ENCODE assay signal across 14 mouse cellular contexts in genomic region chr4:136451564-136451963, GRCm38 (mm10). TPM values are rescaled to one million over a fixed set of nuclear protein-coding genes. Genes with fewer than 3 reads are reported as not detected.
A peak's percentile ranks its signal among the peaks of the same experiment; 100 is the strongest.
DNase-seq lines count a peak whose midpoint lies in the region; ATAC-seq and TF ChIP-seq lines count a peak whose summit lies in the region.
"Had no signal": no experiment of that assay in that cellular context is flagged by ENCODE, and none has a peak within 500 bp of the region (broad histone marks: within the 10 kb centered on the region; RNA-seq: fewer than 3 reads in every experiment).

No protein-coding gene starts in this region.

- H3K4me2 ChIP-seq in neural tube, embryonic 11.5 days (ENCODE audit: low read depth): no peak overlapping the region
- no peak overlapping the region for H3K4me2 ChIP-seq in neural tube, embryonic 15.5 days
- no peak overlapping the region for H3K4me2 ChIP-seq in liver, embryonic 12.5 days
- H3K4me2 ChIP-seq: embryonic facial prominence, embryonic 13.5 days had no signal

- no peaks in the 10 kb centered on the region for H3K9me3 ChIP-seq in neural tube, embryonic 11.5 days (ENCODE audit: control insufficient read depth, low read length)
- H3K9me3 ChIP-seq in neural tube, embryonic 15.5 days (replicated peaks): no peaks in the 10 kb centered on the region
- no peaks in the 10 kb centered on the region for H3K9me3 ChIP-seq in liver, embryonic 12.5 days (replicated peaks)
- H3K9me3 ChIP-seq in embryonic facial prominence, embryonic 10.5 days: no peaks in the 10 kb centered on the region
- H3K9me3 ChIP-seq: embryonic facial prominence, embryonic 13.5 days; G1E had no signal

- H3K27ac ChIP-seq in neural tube, embryonic 11.5 days (ENCODE audit: low read depth, low read length): no peak overlapping the region
- H3K27ac ChIP-seq in neural tube, embryonic 15.5 days (replicated peaks): no peak overlapping the region
- H3K27ac ChIP-seq in kidney, adult 2 months (ENCODE audit: insufficient read depth, low read depth, low read length): no peak overlapping the region
- H3K27ac ChIP-seq in liver, embryonic 12.5 days: 0 out of 2 replicates have a peak overlapping the region, but pooled peaks have one; percentile 25
- no peak overlapping the region for H3K27ac ChIP-seq in embryonic facial prominence, embryonic 10.5 days (replicated peaks)
- H3K27ac ChIP-seq: embryonic facial prominence, embryonic 13.5 days had no signal

- no peak overlapping the region for H3K4me3 ChIP-seq in neural tube, embryonic 11.5 days (ENCODE audit: low read depth, low read length)
- no peak overlapping the region for H3K4me3 ChIP-seq in neural tube, embryonic 15.5 days (replicated peaks)
- H3K4me3 ChIP-seq in kidney, adult 2 months (ENCODE audit: insufficient read depth, low read depth, low read length): no peak overlapping the region
- H3K4me3 ChIP-seq in liver, embryonic 12.5 days: no peak overlapping the region
- H3K4me3 ChIP-seq in embryonic facial prominence, embryonic 10.5 days: no peak overlapping the region
- H3K4me3 ChIP-seq: embryonic facial prominence, embryonic 13.5 days had no signal

- H3K27me3 ChIP-seq in neural tube, embryonic 11.5 days (ENCODE audit: control insufficient read depth, insufficient read depth, low read length): no peaks in the 10 kb centered on the region
- no peaks in the 10 kb centered on the region for H3K27me3 ChIP-seq in neural tube, embryonic 15.5 days (replicated peaks)
- no peaks in the 10 kb centered on the region for H3K27me3 ChIP-seq in kidney, adult 2 months (replicated peaks; ENCODE audit: control insufficient read depth, insufficient read depth, low read length)
- H3K27me3 ChIP-seq in liver, embryonic 12.5 days (replicated peaks): no peaks in the 10 kb centered on the region
- H3K27me3 ChIP-seq in embryonic facial prominence, embryonic 10.5 days (replicated peaks; ENCODE audit: low read depth, poor library complexity, severe bottlenecking): no peaks in the 10 kb centered on the region
- H3K27me3 ChIP-seq: embryonic facial prominence, embryonic 13.5 days had no signal

- WGBS in neural tube, embryonic 11.5 days: 10% methylated on average over 5 of the region's 6 CpGs
- WGBS in neural tube, embryonic 15.5 days: 6% methylated on average over 5 of the region's 6 CpGs
- WGBS in kidney, adult 2 months: 7% methylated on average over 6 of the region's 6 CpGs
- 9% methylated on average over 6 of the region's 6 CpGs for WGBS in liver, embryonic 12.5 days (ENCODE audit: insufficient replicate concordance)
- 36% methylated on average over 6 of the region's 6 CpGs for WGBS in embryonic facial prominence, embryonic 10.5 days

- no peak for TF ChIP-seq CTCF in kidney, adult 2 months (conservative IDR thresholded peaks at IDR 0.05; ENCODE audit: insufficient read depth, insufficient read length, low read depth, low read length)

- DNase-seq in neural tube, embryonic 11.5 days (ENCODE audit: low spot score): peak; percentile 55
- peak; percentile 50 for DNase-seq in kidney, adult 2 months
- peak; percentile 82 for DNase-seq in yolk sac, embryonic 10.5 days (ENCODE audit: low spot score)
- no peak for DNase-seq in embryonic facial prominence, embryonic 10.5 days (ENCODE audit: low spot score)
- no peak for DNase-seq in adrenal gland, postnatal 36 days
- DNase-seq: adrenal gland, adult 8-10 months; cerebellum, adult 11-12 months had no signal

- H3K36me3 ChIP-seq in neural tube, embryonic 11.5 days (ENCODE audit: control insufficient read depth, insufficient read depth, low read length): no peaks in the 10 kb centered on the region
- no peaks in the 10 kb centered on the region for H3K36me3 ChIP-seq in neural tube, embryonic 15.5 days
- no peaks in the 10 kb centered on the region for H3K36me3 ChIP-seq in kidney, adult 2 months (ENCODE audit: control insufficient read depth, insufficient read depth, low read length)
- no peaks in the 10 kb centered on the region for H3K36me3 ChIP-seq in liver, embryonic 12.5 days
- H3K36me3 ChIP-seq in embryonic facial prominence, embryonic 10.5 days (replicated peaks): no peaks in the 10 kb centered on the region
- H3K36me3 ChIP-seq: embryonic facial prominence, embryonic 13.5 days; G1E had no signal

- no peak for TF ChIP-seq POLR2A in kidney, adult 2 months (IDR thresholded peaks at IDR 0.05; ENCODE audit: low read depth, low read length)

- no peaks in the 10 kb centered on the region for H3K4me1 ChIP-seq in neural tube, embryonic 11.5 days (ENCODE audit: control insufficient read depth, insufficient read depth, low read length)
- peaks cover 10% of the 10 kb centered on the region for H3K4me1 ChIP-seq in neural tube, embryonic 15.5 days
- no peaks in the 10 kb centered on the region for H3K4me1 ChIP-seq in kidney, adult 2 months (ENCODE audit: control insufficient read depth, insufficient read depth, low read length)
- peaks cover 14% of the 10 kb centered on the region for H3K4me1 ChIP-seq in liver, embryonic 12.5 days
- peaks cover 7% of the 10 kb centered on the region for H3K4me1 ChIP-seq in embryonic facial prominence, embryonic 10.5 days

- no peak overlapping the region for H3K9ac ChIP-seq in neural tube, embryonic 11.5 days (ENCODE audit: low read length)
- no peak overlapping the region for H3K9ac ChIP-seq in neural tube, embryonic 15.5 days (replicated peaks)
- no peak overlapping the region for H3K9ac ChIP-seq in liver, embryonic 12.5 days
- H3K9ac ChIP-seq: embryonic facial prominence, embryonic 13.5 days had no signal

- no peak for ATAC-seq in neural tube, embryonic 11.5 days (ENCODE audit: insufficient read depth, low FRiP score, low TSS enrichment)
- ATAC-seq in neural tube, embryonic 15.5 days (ENCODE audit: low FRiP score): no peak
- ATAC-seq in liver, embryonic 12.5 days: peak; percentile 40; the same call in 1 of the 2 replicates
- ATAC-seq: lung, postnatal 0 days had no signal

RNA-seq across cellular contexts. Expression of gene 6030445D17Rik, which starts 10.5 kb away (rescaled TPM):
- 0.13 TPM in 1 of 2 replicates, not detected in the other for polyA plus RNA-seq in neural tube, embryonic 11.5 days (2014; fragmentation: Nextera tagmentation; extraction: Ambion mirVana)
- 0.19 and 0.47 TPM in 2 replicates for polyA plus RNA-seq in neural tube, embryonic 15.5 days (2015; fragmentation: Nextera tagmentation; extraction: Ambion mirVana)
- 0.30 and 0.31 TPM in 2 replicates for polyA plus RNA-seq in kidney, adult 2 months (2012; rRNA removed)
- polyA plus RNA-seq in liver, embryonic 12.5 days (2016; fragmentation: Nextera tagmentation; extraction: Ambion mirVana): 0.10 TPM in 1 of 2 replicates, not detected in the other
- polyA plus RNA-seq in embryonic facial prominence, embryonic 10.5 days (2016; fragmentation: Nextera tagmentation; extraction: Ambion mirVana): 0.14 TPM in 1 of 2 replicates, not detected in the other
- under 1 TPM; 0.26 to 0.53 TPM for total RNA-seq in adrenal gland, postnatal 36 days (2021)
- total RNA-seq: G1E had no signal
- polyA plus RNA-seq: G1E had no signal

RNA-seq across cellular contexts. Expression of gene Luzp1, which starts 18.0 kb away (rescaled TPM):
- 79.9 and 95.7 TPM in 2 replicates for polyA plus RNA-seq in neural tube, embryonic 11.5 days (2014; fragmentation: Nextera tagmentation; extraction: Ambion mirVana)
- polyA plus RNA-seq in neural tube, embryonic 15.5 days (2015; fragmentation: Nextera tagmentation; extraction: Ambion mirVana): 60.1 and 73.0 TPM in 2 replicates
- 12.5 and 13.2 TPM in 2 replicates for polyA plus RNA-seq in kidney, adult 2 months (2012; rRNA removed)
- polyA plus RNA-seq in liver, embryonic 12.5 days (2016; fragmentation: Nextera tagmentation; extraction: Ambion mirVana): 25.6 and 25.7 TPM in 2 replicates
- polyA plus RNA-seq in embryonic facial prominence, embryonic 10.5 days (2016; fragmentation: Nextera tagmentation; extraction: Ambion mirVana): 150 and 158 TPM in 2 replicates
- 10 to 100 TPM; 30.7 to 35.7 TPM for total RNA-seq in adrenal gland, postnatal 36 days (2021)
- polyA plus RNA-seq: G1E had no signal

RNA-seq across cellular contexts. Expression of gene Htr1d, which starts 28.2 kb away (rescaled TPM):
- 0.17 and 0.24 TPM in 2 replicates for polyA plus RNA-seq in neural tube, embryonic 11.5 days (2014; fragmentation: Nextera tagmentation; extraction: Ambion mirVana)
- 2.5 and 3.9 TPM in 2 replicates for polyA plus RNA-seq in neural tube, embryonic 15.5 days (2015; fragmentation: Nextera tagmentation; extraction: Ambion mirVana)
- polyA plus RNA-seq in kidney, adult 2 months (2012; rRNA removed): not detected in 2 replicates
- not detected in 2 replicates for polyA plus RNA-seq in liver, embryonic 12.5 days (2016; fragmentation: Nextera tagmentation; extraction: Ambion mirVana)
- polyA plus RNA-seq in embryonic facial prominence, embryonic 10.5 days (2016; fragmentation: Nextera tagmentation; extraction: Ambion mirVana): 0.16 TPM in 2 replicates
- total RNA-seq in adrenal gland, postnatal 36 days (2021): under 1 TPM in 1 of 2 experiments, not detected in 1; 0.10 TPM
- total RNA-seq: hematopoietic stem cell, adult 5-6 weeks had no signal
- polyA plus RNA-seq: G1E; thymus, postnatal 0 days had no signal

Comparison
In these comparisons a context has a peak if more than half of its experiments do, and no peak if none do; other contexts are left out.
1. DNase-seq: peak in neural tube, embryonic 11.5 days (single experiment), kidney, adult 2 months (single experiment) and yolk sac, embryonic 10.5 days (single experiment); none in embryonic facial prominence, embryonic 10.5 days (single experiment) and adrenal gland, postnatal 36 days (0 of 2).